Mouse (Mus musculus): ENCODE data around the gene Natd1. TPM values are rescaled to one million over a fixed set of nuclear protein-coding genes. Genes with fewer than 3 reads are reported as not detected.

Gene Natd1
- total RNA-seq (2017): 1.4 and 1.7 TPM in 2 replicates

DNA sequence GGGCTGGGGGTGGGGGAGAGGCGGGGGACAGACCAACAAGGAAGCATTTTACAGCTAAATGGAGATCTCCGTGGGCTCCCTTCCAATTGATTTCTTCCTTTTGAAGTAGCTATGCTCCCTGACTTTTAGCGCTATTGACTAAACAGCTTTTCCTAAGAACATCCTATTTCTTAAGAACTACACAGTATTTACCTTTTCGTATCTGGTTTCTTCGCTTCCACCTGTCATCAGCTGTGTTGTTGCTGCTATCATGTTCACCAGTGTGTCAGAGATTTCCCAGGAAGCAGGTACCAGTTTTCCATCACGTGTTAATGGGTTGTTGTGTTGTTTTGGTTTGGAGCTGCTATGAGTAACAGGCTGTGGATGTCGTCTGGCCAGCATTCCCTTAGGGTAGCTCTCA, at the start of gene Natd1:
TSS of gene Natd1 (minus strand) at position 260 of the 400 bp plus-strand sequence.
- no peak for ATAC-seq (replicated peaks; ENCODE audit: low read depth, poor library complexity, severe bottlenecking)

DNA sequence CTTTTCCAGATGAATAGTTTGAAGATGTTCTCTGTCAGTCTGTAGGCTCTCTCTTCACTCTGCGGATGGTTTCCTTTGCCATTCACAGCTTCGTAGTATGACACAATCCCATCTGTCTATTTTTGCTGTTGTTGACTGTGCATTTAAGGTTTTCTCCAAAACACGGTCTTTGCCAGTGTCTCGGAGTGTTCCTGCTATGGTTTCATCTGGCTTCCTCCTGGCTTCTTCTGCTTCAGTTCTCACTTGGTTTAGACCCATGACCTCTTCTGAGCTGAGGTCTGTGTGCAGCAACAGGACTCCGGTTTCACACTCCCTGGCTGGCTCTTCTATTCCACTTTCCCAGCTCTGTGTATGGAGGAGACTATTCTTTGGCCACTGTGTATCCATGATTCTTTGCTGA, 48.2 kb upstream of the Natd1 start:
- ATAC-seq (replicated peaks; ENCODE audit: low read depth, poor library complexity, severe bottlenecking): no peak

- no peak for ATAC-seq (replicated peaks; ENCODE audit: low read depth, poor library complexity, severe bottlenecking)
These were observed 46.6 kb upstream of the Natd1 start for GRCm38 (mm10) chr11:60961176-60961575.

- ATAC-seq (replicated peaks; ENCODE audit: low read depth, poor library complexity, severe bottlenecking): no peak
These were observed 44.4 kb upstream of the Natd1 start for GRCm38 (mm10) chr11:60958948-60959347.

DNA sequence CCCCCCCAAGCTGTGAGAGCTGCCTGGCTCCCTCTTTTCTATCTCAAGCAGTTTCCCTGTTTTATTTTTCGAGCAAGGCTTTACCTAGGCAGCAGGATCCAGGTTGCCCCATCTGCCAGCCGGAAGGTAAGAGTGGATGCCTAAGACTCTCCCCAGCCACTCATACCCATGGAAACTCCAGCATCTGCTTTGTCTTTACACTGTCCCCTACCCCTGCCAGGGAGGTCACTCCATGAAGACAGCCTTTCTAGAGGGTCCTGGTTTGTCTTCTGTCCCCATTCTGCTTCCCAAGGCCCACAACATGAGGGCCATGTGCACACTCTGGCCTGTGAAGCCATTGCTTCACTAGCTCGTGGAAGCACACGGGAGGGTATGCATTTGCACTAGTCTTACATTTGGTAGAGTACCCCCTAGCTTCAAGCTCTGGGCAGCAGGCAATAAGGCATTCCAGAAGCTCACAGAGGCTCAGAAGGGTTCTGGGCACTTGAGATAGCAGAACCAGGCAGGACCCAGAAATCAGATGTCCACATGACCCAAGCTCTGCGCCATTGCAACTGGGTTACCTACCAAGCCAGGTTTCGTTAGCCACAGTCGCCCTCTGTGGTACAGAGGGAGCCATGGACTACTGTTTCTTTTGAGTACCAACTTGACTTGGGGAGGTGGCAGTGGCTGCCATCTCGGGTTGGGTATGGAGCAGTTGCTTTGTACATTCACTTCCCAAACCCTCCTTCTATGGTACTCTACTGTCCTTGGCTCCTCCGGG, 41.3 kb upstream of the Natd1 start:
- ATAC-seq (replicated peaks; ENCODE audit: low read depth, poor library complexity, severe bottlenecking): no peak

DNA sequence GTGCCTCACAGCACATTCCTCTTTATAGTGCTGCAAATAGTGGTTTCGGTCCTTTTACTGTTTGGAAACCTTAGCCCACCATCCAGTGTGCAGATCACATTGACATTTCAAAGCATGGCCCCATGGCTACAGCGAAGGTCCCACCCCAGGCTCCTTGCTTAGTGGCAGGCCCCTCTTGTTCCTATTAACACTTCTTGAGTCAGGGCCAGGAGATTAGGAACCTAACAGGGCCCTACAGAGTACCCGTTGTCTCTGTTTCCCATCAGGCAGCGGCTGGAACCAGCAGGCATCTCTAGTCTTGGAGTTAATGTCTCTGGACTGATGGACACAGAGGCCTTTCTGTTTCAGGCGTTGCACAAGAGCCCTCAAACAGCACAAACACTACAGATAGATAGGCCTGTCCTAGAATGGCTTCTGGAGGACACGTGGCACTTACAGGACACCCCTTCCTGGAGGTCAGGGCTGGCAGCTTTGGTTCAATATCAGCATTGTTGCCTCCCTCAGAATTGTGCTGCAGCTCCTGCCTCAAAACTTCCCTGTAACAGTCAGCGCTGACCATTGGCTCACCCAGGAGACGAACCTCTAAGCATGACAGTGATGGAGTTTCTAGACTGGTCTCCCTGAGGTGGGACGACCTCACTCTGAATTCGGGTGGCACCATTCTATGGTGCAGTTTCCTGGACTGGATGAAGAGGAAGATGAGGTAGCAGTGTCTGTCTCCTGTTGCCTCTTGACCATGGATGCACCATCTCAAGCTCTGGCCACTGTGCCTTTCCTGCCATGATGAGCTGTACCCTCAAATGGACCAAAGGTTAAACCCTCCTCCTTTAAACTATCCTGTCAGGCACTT, 39.9 kb upstream of the Natd1 start:
- no peak for ATAC-seq (replicated peaks; ENCODE audit: low read depth, poor library complexity, severe bottlenecking)

DNA sequence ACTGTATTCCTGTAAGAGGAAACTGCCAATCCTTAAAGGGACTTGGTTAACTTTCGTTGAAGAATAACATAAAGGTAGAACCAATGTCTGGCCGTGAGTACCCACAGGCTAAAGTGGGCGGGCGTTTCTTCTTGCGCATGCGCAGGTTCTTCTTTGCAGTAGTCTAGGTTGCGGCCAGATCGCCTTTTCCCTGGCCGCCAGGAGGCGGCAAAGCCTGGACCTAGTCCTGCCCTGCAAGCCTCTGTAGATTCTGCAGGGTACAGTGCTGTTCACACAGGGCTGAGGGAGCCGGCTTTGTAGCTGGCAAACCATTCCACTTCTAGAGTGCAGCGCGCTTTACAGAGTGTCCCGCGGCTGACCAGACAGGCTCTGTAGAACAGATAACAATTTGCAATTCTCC, 39.3 kb upstream of the Natd1 start:
- ATAC-seq (replicated peaks; ENCODE audit: low read depth, poor library complexity, severe bottlenecking): peak; percentile 91

- ATAC-seq (replicated peaks; ENCODE audit: low read depth, poor library complexity, severe bottlenecking): no peak
These were observed 38.4 kb upstream of the Natd1 start for GRCm38 (mm10) chr11:60952986-60953385.

DNA sequence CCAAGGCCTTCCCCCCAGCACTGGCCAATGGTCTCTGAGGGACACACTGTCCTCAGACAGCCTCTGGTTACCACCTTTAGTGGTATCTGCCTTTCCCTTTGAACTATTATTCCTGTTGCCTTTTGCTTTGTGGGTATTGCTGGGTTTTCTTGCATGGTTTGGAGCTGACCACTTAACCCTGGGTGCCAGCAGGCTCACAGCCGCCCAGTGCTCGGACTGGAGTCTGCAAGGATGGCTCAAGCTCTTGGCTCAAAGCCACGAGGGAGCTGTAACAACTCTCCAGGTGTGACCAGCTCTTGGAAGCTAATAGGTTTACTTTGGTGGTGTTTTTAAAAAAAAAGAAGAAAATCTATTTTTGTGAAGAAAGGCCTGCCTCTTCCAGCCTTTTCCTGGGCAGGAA, 37.8 kb upstream of the Natd1 start:
- ATAC-seq (replicated peaks; ENCODE audit: low read depth, poor library complexity, severe bottlenecking): no peak

- ATAC-seq (replicated peaks; ENCODE audit: low read depth, poor library complexity, severe bottlenecking): no peak
These were observed 37.3 kb upstream of the Natd1 start for GRCm38 (mm10) chr11:60951896-60952295.

DNA sequence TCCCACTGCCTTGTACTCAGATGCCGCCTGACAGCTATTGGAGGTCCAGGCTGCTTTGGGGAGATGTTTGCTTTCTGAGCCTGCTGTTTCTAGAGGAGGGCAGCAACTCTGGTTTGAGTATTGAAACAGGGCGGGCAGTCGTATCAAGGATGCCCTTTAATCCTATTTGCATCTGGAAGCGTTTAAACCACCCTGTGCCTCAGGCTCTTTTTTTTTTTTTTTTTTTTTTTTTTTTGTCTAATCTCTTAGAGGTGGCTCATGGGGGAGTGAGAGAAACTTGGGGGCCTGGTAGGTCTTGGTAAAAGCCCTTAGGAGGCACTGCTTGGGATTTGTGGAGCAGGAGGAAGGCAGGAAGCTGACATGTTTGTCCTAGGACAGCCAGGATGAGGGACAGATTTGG, 30.5 kb upstream of the Natd1 start:
- no peak for ATAC-seq (replicated peaks; ENCODE audit: low read depth, poor library complexity, severe bottlenecking)

GRCm38 (mm10) chr11:60942263-60943015, 27.9 kb upstream of the Natd1 start:
- ATAC-seq (replicated peaks; ENCODE audit: low read depth, poor library complexity, severe bottlenecking): no peak

DNA sequence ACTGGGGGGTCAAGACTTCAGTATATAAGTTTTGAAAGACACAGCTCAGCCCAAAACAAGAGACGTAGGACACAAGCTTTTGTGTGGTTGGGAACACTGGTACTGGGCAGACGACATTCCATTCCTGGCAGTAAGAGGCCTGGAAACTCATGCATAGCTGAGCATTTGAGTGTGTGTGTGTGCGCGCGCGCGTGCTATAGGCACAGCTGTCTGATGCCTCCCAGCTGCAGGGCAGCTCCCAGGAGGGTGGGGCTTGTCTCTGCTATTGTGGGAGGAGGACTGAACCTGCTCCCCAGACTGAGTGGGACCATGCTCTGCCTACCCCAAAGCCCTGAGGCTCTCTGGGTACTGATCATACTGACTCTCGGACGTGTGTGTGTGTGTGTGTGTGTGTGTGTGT, 26.8 kb upstream of the Natd1 start:
- ATAC-seq (replicated peaks; ENCODE audit: low read depth, poor library complexity, severe bottlenecking): no peak

- no peak for ATAC-seq (replicated peaks; ENCODE audit: low read depth, poor library complexity, severe bottlenecking)
These were observed 26.0 kb upstream of the Natd1 start for GRCm38 (mm10) chr11:60940501-60940900.

- no peak for ATAC-seq (replicated peaks; ENCODE audit: low read depth, poor library complexity, severe bottlenecking)
These were observed 24.9 kb upstream of the Natd1 start for GRCm38 (mm10) chr11:60939487-60939886.

GRCm38 (mm10) chr11:60937611-60938010, 23.1 kb upstream of the Natd1 start:
- ATAC-seq (replicated peaks; ENCODE audit: low read depth, poor library complexity, severe bottlenecking): no peak

GRCm38 (mm10) chr11:60935975-60936373, 21.4 kb upstream of the Natd1 start:
- no peak; the same call in 1 of the 2 replicates for ATAC-seq (replicated peaks; ENCODE audit: low read depth, poor library complexity, severe bottlenecking)

- peak; percentile 78 for ATAC-seq (replicated peaks; ENCODE audit: low read depth, poor library complexity, severe bottlenecking)
These were observed 20.9 kb upstream of the Natd1 start for GRCm38 (mm10) chr11:60935326-60935974.

DNA sequence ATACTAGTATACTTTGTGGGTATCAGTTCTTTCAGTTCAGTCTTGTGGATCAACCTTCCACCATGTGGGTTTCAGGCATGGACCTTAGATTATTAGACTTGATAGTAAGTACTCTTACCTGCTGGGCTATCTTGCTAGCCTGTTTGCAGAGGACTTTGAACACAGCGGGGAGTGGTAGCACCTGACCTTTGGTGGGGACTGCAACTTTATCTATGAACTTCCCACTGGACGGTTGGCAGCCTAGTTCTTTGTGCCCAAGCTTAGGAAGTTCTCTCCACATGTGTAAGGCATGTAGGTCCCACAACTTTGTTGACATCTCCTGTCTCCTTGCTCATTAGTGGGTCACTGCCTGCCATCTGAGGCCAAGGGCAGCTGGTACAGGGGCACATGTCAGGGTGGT, 20.2 kb upstream of the Natd1 start:
- no peak for ATAC-seq (replicated peaks; ENCODE audit: low read depth, poor library complexity, severe bottlenecking)

Data from common myeloid progenitor, adult 5-6 weeks (primary cell).